Mouse (Mus musculus) forebrain, postnatal 0 days (tissue): ENCODE data around the gene Atp11c. TPM values are rescaled to one million over a fixed set of nuclear protein-coding genes. Genes with fewer than 3 reads are reported as not detected.
A peak's percentile ranks its signal among the peaks of the same experiment; 100 is the strongest.

Source experiments
- ATAC-seq: fragments of 200-750 bp; cut with Nextera tagmentation; 2 replicates; pipeline ENCODE4 v1.8.0; 2017; ENCODE audit warnings: mild to moderate bottlenecking, moderate library complexity
- DNase-seq: peaks from one replicate; pipeline ENCODE4 v3.0.0-alpha.2; 2015
- H3K27ac ChIP-seq: fragments of 300-500 bp; sonication (generic); 2 replicates; pipeline ENCODE4 v1.5.1; 2014; ENCODE audit warnings: low read depth, mild to moderate bottlenecking, antibody characterized with exemption, low read length, moderate library complexity, mixed read lengths
- H3K27me3 ChIP-seq: fragments of 300-500 bp; sonication (generic); 2 replicates; pipeline ENCODE4 v1.6.1; 2014; ENCODE audit warnings: mild to moderate bottlenecking, low read length, mixed read lengths; ENCODE audit not compliant: insufficient read depth
- H3K36me3 ChIP-seq: fragments of 300-500 bp; sonication (generic); 2 replicates; pipeline ENCODE4 v1.6.1; 2014; ENCODE audit warnings: mild to moderate bottlenecking, moderate library complexity; ENCODE audit not compliant: insufficient read depth
- H3K4me1 ChIP-seq: fragments of 300-500 bp; sonication (generic); 2 replicates; pipeline ENCODE4 v1.6.1; 2014; ENCODE audit warnings: antibody characterized with exemption; ENCODE audit not compliant: insufficient read depth
- H3K4me2 ChIP-seq: fragments of 300-500 bp; sonication (generic); 2 replicates; pipeline ENCODE4 v1.6.1; 2014; ENCODE audit warnings: low read depth, mild to moderate bottlenecking, moderate library complexity
- H3K4me3 ChIP-seq: fragments of 300-500 bp; sonication (generic); 2 replicates; pipeline ENCODE4 v1.5.1; 2014; ENCODE audit warnings: low read depth, low read length, mixed read lengths
- H3K9ac ChIP-seq: fragments of 300-500 bp; sonication (generic); 2 replicates; pipeline ENCODE4 v1.6.1; 2014; ENCODE audit warnings: mild to moderate bottlenecking
- H3K9me3 ChIP-seq: fragments of 300-500 bp; sonication (generic); 2 replicates; pipeline ENCODE4 v1.6.1; 2016; ENCODE audit warnings: low read length
- CTCF ChIP-seq: sonication (generic); IDR thresholded peaks from 2 replicates; pipeline ENCODE4 v1.5.1; 2016; ENCODE audit warnings: antibody characterized with exemption, control low read depth, low read depth
- WGBS: fragments of 180-500 bp; shearing (Covaris S2); extraction: QIAGEN DNeasy Blood & Tissue Kit; methylation state at CpG from one replicate; pipeline ENCODE4 v1.1.7; 2014; 5-methylcytosine and 5-hydroxymethylcytosine counted together
- polyA plus RNA-seq: library from polyadenylated mRNA; unstranded; fragments of >200 nt; fragmentation: Nextera tagmentation; extraction: Ambion mirVana; gene quantifications from 2 replicates; pipeline ENCODE4 v1.2.1, GENCODE M21; 2015
- total RNA-seq: library from RNA; depleted of rRNA; stranded (reverse); fragments of >200 nt; gene quantifications from 2 replicates; pipeline ENCODE4 v1.2.3, GENCODE M21; 2014

Atp11c gene
- total and polyA plus RNA-seq, 2 experiments from 2014 or later: 6.8 to 28.0 TPM

DNA sequence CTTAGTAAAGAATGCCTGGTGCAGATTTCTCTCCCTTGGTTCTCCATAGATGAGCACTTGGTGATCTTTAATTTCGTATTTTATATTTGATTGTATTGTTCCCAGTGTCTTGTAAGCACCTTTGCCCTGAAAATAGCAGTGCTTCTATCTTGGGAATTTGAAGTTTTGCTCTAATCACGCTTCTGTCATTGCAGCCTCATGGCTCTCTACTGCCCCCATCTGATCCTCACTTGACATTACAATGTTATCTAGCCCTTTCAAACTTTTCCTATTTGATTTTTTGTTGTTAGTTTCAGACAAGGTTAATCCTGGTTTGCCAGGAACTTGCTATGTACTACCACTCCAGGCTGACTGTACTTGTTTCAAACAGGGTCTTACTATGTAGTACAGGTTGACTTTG lies 128.7 kb downstream of the Atp11c start:
- Histone ChIP-seq H3K9me3 (no peaks in the 10 kb centered on the region), H3K4me3 (no peak overlapping the region), H3K9ac (no peak overlapping the region), H3K27ac (no peak overlapping the region), H3K4me1 (no peaks in the 10 kb centered on the region), H3K27me3 (no peaks in the 10 kb centered on the region), H3K36me3 (no peaks in the 10 kb centered on the region), H3K4me2 (no peak overlapping the region)
- peak; percentile 51 for TF ChIP-seq CTCF
- WGBS: 17% methylated on average over 2 of the region's 2 CpGs
- ATAC-seq: no peak
- peak; percentile 4 for DNase-seq

- H3K36me3 ChIP-seq: no peaks in the 10 kb centered on the region
- no peaks in the 10 kb centered on the region for H3K4me1 ChIP-seq
- H3K4me3 ChIP-seq: no peak overlapping the region
- 29% methylated on average over 4 of the region's 4 CpGs for WGBS
- H3K9me3 ChIP-seq: no peaks in the 10 kb centered on the region
- H3K27ac ChIP-seq: no peak overlapping the region
- ATAC-seq (no peak), DNase-seq (no peak)
- no peak overlapping the region for H3K9ac ChIP-seq
- TF ChIP-seq CTCF: no peak
- no peak overlapping the region for H3K4me2 ChIP-seq
- no peaks in the 10 kb centered on the region for H3K27me3 ChIP-seq
These were observed 177.9 kb downstream of the Atp11c start for GRCm38 (mm10) chrX:60414563-60415111.

DNA sequence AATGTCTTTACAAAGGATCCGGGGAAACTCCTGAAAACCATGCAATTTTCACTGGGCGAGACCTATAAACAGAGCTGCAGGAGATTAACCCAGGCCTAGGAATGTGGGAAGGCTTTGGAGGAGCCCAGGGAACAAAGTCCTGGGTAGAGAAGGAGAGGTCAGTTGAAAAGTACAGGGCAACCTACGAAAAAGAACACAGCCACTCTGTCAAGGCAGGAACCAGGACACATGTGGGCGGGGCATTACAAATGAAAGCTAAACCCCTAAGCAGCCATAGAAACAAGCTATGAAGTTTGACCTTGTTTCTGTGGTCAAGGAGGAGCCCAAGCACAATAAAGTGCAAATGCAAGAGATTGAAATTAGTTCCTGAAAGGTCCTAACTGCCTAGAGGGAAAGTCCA lies 186.8 kb downstream of the Atp11c start:
- Histone ChIP-seq H3K9ac (no peak overlapping the region), H3K4me3 (no peak overlapping the region), H3K4me1 (no peaks in the 10 kb centered on the region), H3K9me3 (no peaks in the 10 kb centered on the region), H3K4me2 (no peak overlapping the region), H3K36me3 (no peaks in the 10 kb centered on the region), H3K27ac (no peak overlapping the region), H3K27me3 (no peaks in the 10 kb centered on the region)
- DNase-seq (no peak), ATAC-seq (no peak)
- WGBS: 70% methylated on average over 4 of the region's 4 CpGs
- no peak for TF ChIP-seq CTCF

- Histone ChIP-seq H3K27me3 (no peaks in the 10 kb centered on the region), H3K9me3 (no peaks in the 10 kb centered on the region), H3K9ac (peak overlapping the region; percentile 66), H3K27ac (peak overlapping the region; percentile 85), H3K4me3 (peak overlapping the region; percentile 59), H3K36me3 (no peaks in the 10 kb centered on the region), H3K4me2 (peak overlapping the region; percentile 31), H3K4me1 (no peaks in the 10 kb centered on the region)
- WGBS: 23% methylated on average over 17 of the region's 17 CpGs
- peak; percentile 65 for TF ChIP-seq CTCF
- ATAC-seq (peak; percentile 97), DNase-seq (peak; percentile 88)
These were observed 187.8 kb downstream of the Atp11c start for GRCm38 (mm10) chrX:60404668-60405044.

- TF ChIP-seq CTCF: no peak
- H3K9me3 ChIP-seq: no peaks in the 10 kb centered on the region
- peak overlapping the region; percentile 57 for H3K4me2 ChIP-seq
- H3K36me3 ChIP-seq: no peaks in the 10 kb centered on the region
- peak; percentile 57 for DNase-seq
- no peaks in the 10 kb centered on the region for H3K27me3 ChIP-seq
- peak overlapping the region; percentile 59 for H3K4me3 ChIP-seq
- ATAC-seq: peak; percentile 70
- H3K4me1 ChIP-seq: no peaks in the 10 kb centered on the region
- H3K9ac ChIP-seq: peak overlapping the region; percentile 66
- 35% methylated on average over 56 of the region's 126 CpGs for WGBS
- peak overlapping the region; percentile 85 for H3K27ac ChIP-seq
These were observed 188.5 kb downstream of the Atp11c start for GRCm38 (mm10) chrX:60403764-60404667.

DNA sequence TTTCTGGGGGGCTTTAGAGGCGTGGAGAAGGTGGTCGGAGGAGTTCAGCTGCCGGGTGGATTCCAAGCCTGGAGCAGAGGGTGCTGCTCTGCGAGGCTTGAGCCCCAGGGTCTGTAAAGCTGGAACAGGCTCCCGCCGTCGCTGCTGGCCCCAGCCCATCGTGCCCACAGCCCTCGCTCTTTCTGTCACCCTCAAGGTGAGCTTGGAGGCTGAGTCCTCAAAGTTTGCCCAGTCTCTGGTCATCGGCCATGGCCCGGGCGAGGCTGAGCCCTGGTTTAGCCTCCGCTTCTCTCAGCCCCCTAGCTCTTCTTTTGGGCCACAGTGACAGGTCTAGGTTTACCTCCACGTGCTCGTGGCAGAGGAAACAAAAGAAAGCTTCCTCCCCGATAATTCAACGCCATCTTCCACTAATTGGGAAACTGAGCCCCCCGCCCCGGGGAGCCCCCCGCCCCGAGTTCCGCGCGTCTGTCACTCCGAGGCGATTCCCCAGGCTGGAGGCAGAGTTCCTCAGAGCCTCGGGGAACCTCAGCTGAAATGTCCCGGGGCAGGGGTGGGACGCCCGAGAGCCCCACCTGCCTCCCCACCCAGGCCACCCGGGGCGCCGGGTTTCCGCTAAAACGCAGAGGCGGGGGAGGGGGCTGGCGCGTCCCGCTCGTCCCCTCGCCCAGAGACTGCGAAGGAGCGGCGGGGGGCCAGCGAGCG lies 189.3 kb downstream of the Atp11c start:
- 0 out of 2 replicates have a peak overlapping the region, but pooled peaks have one; percentile 85 for H3K27ac ChIP-seq

More for the DNA sequence above, 189.3 kb downstream of the Atp11c start:
- H3K4me1 ChIP-seq: no peaks in the 10 kb centered on the region
- no peak for TF ChIP-seq CTCF
- no peaks in the 10 kb centered on the region for H3K27me3 ChIP-seq
- no peaks in the 10 kb centered on the region for H3K9me3 ChIP-seq
- peak; percentile 7; the same call in 1 of the 2 replicates for ATAC-seq
- H3K36me3 ChIP-seq: no peaks in the 10 kb centered on the region
- 28% methylated on average over 39 of the region's 46 CpGs for WGBS
- peak; percentile 32 for DNase-seq
- H3K9ac ChIP-seq: peak overlapping the region; percentile 66
- peak overlapping the region; percentile 59 for H3K4me3 ChIP-seq
- peak overlapping the region; percentile 57 for H3K4me2 ChIP-seq
